Mouse (Mus musculus): ENCODE results near the gene Tspoap1. TPM values are rescaled to one million over a fixed set of nuclear protein-coding genes. Genes with fewer than 3 reads are reported as not detected.

Gene Tspoap1
- polyA plus RNA-seq, 2 experiments: 2.9 to 6.5 TPM

DNA sequence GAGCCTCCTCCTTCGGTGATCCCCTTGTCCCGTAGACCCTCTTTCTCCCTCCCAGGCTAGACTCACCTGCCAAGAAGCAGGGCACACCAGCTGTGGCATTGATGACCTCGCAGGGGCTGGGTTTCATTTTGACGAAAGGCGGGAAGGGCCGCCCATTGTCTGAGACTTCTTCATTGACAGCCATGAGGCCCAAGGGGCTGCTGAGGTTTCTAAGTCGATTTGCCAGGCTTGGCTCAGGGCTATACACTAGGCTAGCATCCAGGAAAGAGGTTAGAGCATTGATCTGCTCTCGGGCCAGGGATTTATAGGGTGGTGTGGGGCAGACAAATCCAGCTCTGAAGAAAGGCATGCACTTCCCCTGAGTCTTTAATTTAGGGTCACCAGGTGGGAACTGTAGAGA, 54.5 kb downstream of the Tspoap1 start:
- WGBS: 76% methylated on average over 8 of the region's 8 CpGs
- no peak overlapping the region for H3K4me3 ChIP-seq (replicated peaks; ENCODE audit: low read length)
- H3K4me2 ChIP-seq (replicated peaks; ENCODE audit: low read depth, low read length, severe bottlenecking): no peak overlapping the region
- no peak for ATAC-seq (ENCODE audit: low FRiP score, low read depth)
- H3K9me3 ChIP-seq (ENCODE audit: control insufficient read depth, low read length): no peaks in the 10 kb centered on the region
- no peak for TF ChIP-seq POLR2A (IDR thresholded peaks at IDR 0.05; ENCODE audit: borderline replicate concordance, extremely low read depth, insufficient read depth, insufficient read length)
- H3K9ac ChIP-seq (ENCODE audit: low read depth, low read length, severe bottlenecking): no peak overlapping the region
- peaks cover 5% of the 10 kb centered on the region; the same call in 1 of the 2 replicates for H3K27me3 ChIP-seq (ENCODE audit: control insufficient read depth, insufficient read depth, low read length)
- DNase-seq (ENCODE audit: low spot score): no peak
- peaks cover 3% of the 10 kb centered on the region; the same call in 1 of the 2 replicates for H3K4me1 ChIP-seq (ENCODE audit: control insufficient read depth, insufficient read depth, low read length)
- H3K36me3 ChIP-seq (ENCODE audit: control insufficient read depth, insufficient read depth, low read length): no peaks in the 10 kb centered on the region
- H3K27ac ChIP-seq (replicated peaks; ENCODE audit: low read depth, low read length): no peak overlapping the region

DNA sequence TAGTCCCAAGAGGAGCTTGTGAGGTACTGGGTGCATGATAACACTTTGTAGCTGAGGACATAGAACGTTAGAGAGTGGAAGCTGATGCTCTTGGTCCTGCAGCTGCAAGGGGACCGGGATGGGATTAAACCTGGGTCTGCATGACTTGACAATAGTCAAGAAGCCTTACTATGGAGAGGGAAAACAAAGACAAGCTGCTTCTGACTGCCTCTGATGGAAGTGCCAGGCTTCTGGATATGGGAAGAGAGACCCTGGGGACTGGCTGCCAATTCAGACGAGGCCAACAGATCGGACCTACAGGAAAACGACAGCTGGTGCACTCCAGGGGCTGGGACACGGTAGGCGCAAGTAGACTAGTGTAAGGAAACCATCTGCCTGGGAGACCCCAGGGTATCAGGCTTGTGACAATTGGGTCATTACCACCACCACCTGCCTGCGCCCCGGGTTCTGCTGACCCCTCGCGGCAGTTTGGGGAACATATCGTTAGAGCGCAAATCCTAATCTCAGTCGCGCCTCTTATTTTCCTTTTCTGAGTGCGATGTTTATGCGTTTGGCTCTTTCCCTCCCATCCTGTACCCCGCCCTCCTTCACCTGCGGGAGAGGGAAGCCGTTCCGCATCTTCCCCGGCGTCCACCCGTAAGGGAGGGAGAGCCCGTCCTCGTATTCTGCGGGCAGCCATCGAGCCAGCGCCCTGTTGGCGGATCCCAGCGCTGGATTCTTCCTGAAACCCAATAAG, 56.5 kb downstream of the Tspoap1 start:
- Histone ChIP-seq H3K36me3 (ENCODE audit: control insufficient read depth, insufficient read depth, low read length) (no peaks in the 10 kb centered on the region), H3K4me1 (ENCODE audit: control insufficient read depth, insufficient read depth, low read length) (peaks cover 3% of the 10 kb centered on the region; the same call in 1 of the 2 replicates), H3K4me3 (replicated peaks; ENCODE audit: low read length) (peak overlapping the region; percentile 35), H3K27me3 (ENCODE audit: control insufficient read depth, insufficient read depth, low read length) (peaks cover 5% of the 10 kb centered on the region; the same call in 1 of the 2 replicates), H3K27ac (replicated peaks; ENCODE audit: low read depth, low read length) (no peak overlapping the region), H3K4me2 (replicated peaks; ENCODE audit: low read depth, low read length, severe bottlenecking) (peak overlapping the region; percentile 72), H3K9ac (ENCODE audit: low read depth, low read length, severe bottlenecking) (peak overlapping the region; percentile 45), H3K9me3 (ENCODE audit: control insufficient read depth, low read length) (no peaks in the 10 kb centered on the region)
- DNase-seq (ENCODE audit: low spot score) (peak; percentile 24), ATAC-seq (ENCODE audit: low FRiP score, low read depth) (no peak)
- 4% methylated on average over 31 of the region's 31 CpGs for WGBS
- TF ChIP-seq POLR2A (IDR thresholded peaks at IDR 0.05; ENCODE audit: borderline replicate concordance, extremely low read depth, insufficient read depth, insufficient read length): no peak

GRCm38 (mm10) chr11:87817443-87817773, 57.1 kb downstream of the Tspoap1 start:
- no peak for TF ChIP-seq POLR2A (IDR thresholded peaks at IDR 0.05; ENCODE audit: borderline replicate concordance, extremely low read depth, insufficient read depth, insufficient read length)
- Histone ChIP-seq H3K4me3 (replicated peaks; ENCODE audit: low read length) (peak overlapping the region; percentile 35), H3K4me1 (ENCODE audit: control insufficient read depth, insufficient read depth, low read length) (peaks cover 3% of the 10 kb centered on the region; the same call in 1 of the 2 replicates), H3K4me2 (replicated peaks; ENCODE audit: low read depth, low read length, severe bottlenecking) (peak overlapping the region; percentile 72), H3K27ac (replicated peaks; ENCODE audit: low read depth, low read length) (no peak overlapping the region), H3K9ac (ENCODE audit: low read depth, low read length, severe bottlenecking) (peak overlapping the region; percentile 45), H3K9me3 (ENCODE audit: control insufficient read depth, low read length) (no peaks in the 10 kb centered on the region), H3K36me3 (ENCODE audit: control insufficient read depth, insufficient read depth, low read length) (no peaks in the 10 kb centered on the region), H3K27me3 (ENCODE audit: control insufficient read depth, insufficient read depth, low read length) (peaks cover 5% of the 10 kb centered on the region; the same call in 1 of the 2 replicates)
- 24% methylated on average over 4 of the region's 4 CpGs for WGBS
- ATAC-seq (ENCODE audit: low FRiP score, low read depth) (no peak), DNase-seq (ENCODE audit: low spot score) (no peak)

DNA sequence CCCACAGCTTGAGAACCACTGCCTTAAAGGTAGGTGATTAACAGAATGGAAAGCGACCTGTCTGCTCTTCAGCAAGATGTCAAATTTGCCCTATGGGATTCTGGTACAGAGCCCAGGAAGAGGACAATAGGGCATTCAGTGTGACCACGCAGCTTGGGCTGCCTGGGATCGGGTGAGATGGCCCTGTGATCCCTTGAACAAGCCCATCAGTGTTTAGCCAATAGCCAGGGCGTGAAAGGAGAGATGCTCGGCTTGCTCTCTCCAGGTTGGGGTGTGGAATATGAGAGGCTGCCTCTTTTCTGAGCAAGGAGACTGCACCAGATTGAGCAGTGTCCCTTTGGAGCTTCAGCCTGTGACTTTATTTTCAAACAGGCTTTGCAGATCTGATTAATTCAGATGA, 61.2 kb downstream of the Tspoap1 start:
- H3K4me2 ChIP-seq (replicated peaks; ENCODE audit: low read depth, low read length, severe bottlenecking): no peak overlapping the region
- ATAC-seq (ENCODE audit: low FRiP score, low read depth) (no peak), DNase-seq (ENCODE audit: low spot score) (no peak)
- TF ChIP-seq POLR2A (IDR thresholded peaks at IDR 0.05; ENCODE audit: borderline replicate concordance, extremely low read depth, insufficient read depth, insufficient read length): no peak
- H3K36me3 ChIP-seq (ENCODE audit: control insufficient read depth, insufficient read depth, low read length): no peaks in the 10 kb centered on the region
- no peak overlapping the region for H3K9ac ChIP-seq (ENCODE audit: low read depth, low read length, severe bottlenecking)
- H3K4me1 ChIP-seq (ENCODE audit: control insufficient read depth, insufficient read depth, low read length): peaks cover 3% of the 10 kb centered on the region; the same call in 1 of the 2 replicates
- H3K9me3 ChIP-seq (ENCODE audit: control insufficient read depth, low read length): no peaks in the 10 kb centered on the region
- no peak overlapping the region for H3K27ac ChIP-seq (replicated peaks; ENCODE audit: low read depth, low read length)
- peaks cover 3% of the 10 kb centered on the region; the same call in 1 of the 2 replicates for H3K27me3 ChIP-seq (ENCODE audit: control insufficient read depth, insufficient read depth, low read length)
- H3K4me3 ChIP-seq (replicated peaks; ENCODE audit: low read length): no peak overlapping the region
- WGBS: 67% methylated on average over 5 of the region's 5 CpGs

DNA sequence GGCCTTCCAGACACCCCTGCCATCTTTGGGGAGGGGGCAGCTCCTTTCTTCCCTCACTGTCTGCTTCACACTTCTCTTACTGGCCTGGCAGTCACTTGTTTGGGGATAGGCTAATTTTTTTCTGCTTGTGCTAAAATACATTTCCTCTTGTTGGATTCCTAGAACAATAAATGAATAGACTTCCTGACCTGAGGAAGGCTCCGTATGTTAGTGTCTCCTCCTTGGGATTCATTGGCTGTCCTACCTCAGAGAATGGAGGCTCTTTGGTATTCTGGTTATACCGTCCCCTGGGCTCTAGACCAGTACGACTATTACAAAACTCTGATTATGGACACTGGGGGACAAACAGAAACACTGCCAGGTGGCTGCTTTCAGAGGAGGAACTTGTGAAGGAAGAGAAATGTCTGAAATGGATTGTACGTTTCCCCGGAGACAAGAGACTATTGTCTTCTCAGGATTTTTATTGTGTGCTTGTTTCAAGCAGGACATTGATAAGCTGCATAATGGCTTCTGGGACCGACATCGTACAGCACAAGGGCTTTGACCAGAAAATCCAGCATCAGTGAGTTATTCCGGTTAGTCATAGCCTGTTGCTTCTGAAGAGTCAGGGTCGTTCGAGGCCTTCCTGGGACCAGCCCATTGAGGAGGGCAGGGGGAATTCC, 68.0 kb downstream of the Tspoap1 start, which contains the start of gene Lpo:
TSS of gene Lpo (minus strand) at position 51 of the 662 bp plus-strand sequence.
- no peak within 1 kb of the TSS for H3K4me2 ChIP-seq (replicated peaks; ENCODE audit: low read depth, low read length, severe bottlenecking)
- H3K27me3 ChIP-seq (ENCODE audit: control insufficient read depth, insufficient read depth, low read length): no peaks in the 10 kb centered on the region
- TF ChIP-seq POLR2A (IDR thresholded peaks at IDR 0.05; ENCODE audit: borderline replicate concordance, extremely low read depth, insufficient read depth, insufficient read length): no peak
- H3K27ac ChIP-seq (replicated peaks; ENCODE audit: low read depth, low read length): no peak within 1 kb of the TSS
- no peak for ATAC-seq (ENCODE audit: low FRiP score, low read depth)
- no peak for DNase-seq (ENCODE audit: low spot score)
- no peaks in the 10 kb centered on the region for H3K9me3 ChIP-seq (ENCODE audit: control insufficient read depth, low read length)
- WGBS: 71% methylated on average over 10 of the region's 10 CpGs
- no peaks in the 10 kb centered on the region for H3K36me3 ChIP-seq (ENCODE audit: control insufficient read depth, insufficient read depth, low read length)
- no peak within 1 kb of the TSS for H3K4me3 ChIP-seq (replicated peaks; ENCODE audit: low read length)
- H3K9ac ChIP-seq (ENCODE audit: low read depth, low read length, severe bottlenecking): no peak within 1 kb of the TSS
- no peaks in the 10 kb centered on the region for H3K4me1 ChIP-seq (ENCODE audit: control insufficient read depth, insufficient read depth, low read length)

MicroRNAs within 50 kb of the gene (microRNA counts, 519-probe panel; counts per million panel counts)
- microRNA mmu-miR-142-3p (3,588 counts per million, percentile 73 among the panel's probes with 10 or more counts), microRNA mmu-miR-142-5p (3,559 counts per million, percentile 71 among the panel's probes with 10 or more counts)

Small RNAs within 50 kb of the gene (microRNA-seq; reads per million reads assigned to microRNA genes)
- gene Mir142 (not detected), gene Mir142b (not detected)

Other genes with a start within 250 kb of the Tspoap1 start
- gene Gm11492, start 193.9 kb upstream of the Tspoap1 start, polyA plus RNA-seq (2012; rRNA removed): not detected in 2 replicates
- not detected in 2 replicates for gene Gm11492, start 193.9 kb upstream of the Tspoap1 start, polyA plus RNA-seq (2014; fragmentation: Nextera tagmentation; extraction: Ambion mirVana)
- 20.4 and 25.8 TPM in 2 replicates for gene Sept4, start 191.6 kb upstream of the Tspoap1 start, polyA plus RNA-seq (2012; rRNA removed)
- 20.5 and 25.7 TPM in 2 replicates for gene Sept4, start 191.6 kb upstream of the Tspoap1 start, polyA plus RNA-seq (2014; fragmentation: Nextera tagmentation; extraction: Ambion mirVana)
- gene Mtmr4, start 168.4 kb upstream of the Tspoap1 start, polyA plus RNA-seq (2012; rRNA removed): 33.2 and 37.8 TPM in 2 replicates
- gene Mtmr4, start 168.4 kb upstream of the Tspoap1 start, polyA plus RNA-seq (2014; fragmentation: Nextera tagmentation; extraction: Ambion mirVana): 29.0 and 29.5 TPM in 2 replicates
- gene Hsf5, start 143.4 kb upstream of the Tspoap1 start, polyA plus RNA-seq (2012; rRNA removed): 0.15 and 0.26 TPM in 2 replicates
- 0.21 and 0.25 TPM in 2 replicates for gene Hsf5, start 143.4 kb upstream of the Tspoap1 start, polyA plus RNA-seq (2014; fragmentation: Nextera tagmentation; extraction: Ambion mirVana)
- gene Rnf43, start 97.8 kb upstream of the Tspoap1 start, polyA plus RNA-seq (2012; rRNA removed): 4.7 and 4.9 TPM in 2 replicates
- gene Rnf43, start 97.8 kb upstream of the Tspoap1 start, polyA plus RNA-seq (2014; fragmentation: Nextera tagmentation; extraction: Ambion mirVana): 6.5 and 9.5 TPM in 2 replicates
- gene Supt4a, start 23.0 kb upstream of the Tspoap1 start, polyA plus RNA-seq (2012; rRNA removed): 106 and 121 TPM in 2 replicates
- 167 and 181 TPM in 2 replicates for gene Supt4a, start 23.0 kb upstream of the Tspoap1 start, polyA plus RNA-seq (2014; fragmentation: Nextera tagmentation; extraction: Ambion mirVana)
- 1.1 and 3.3 TPM in 2 replicates for gene Mpo, start 33.0 kb downstream of the Tspoap1 start, polyA plus RNA-seq (2012; rRNA removed)
- gene Mpo, start 33.0 kb downstream of the Tspoap1 start, polyA plus RNA-seq (2014; fragmentation: Nextera tagmentation; extraction: Ambion mirVana): 1.7 TPM in 2 replicates
- 0.04 and 0.06 TPM in 2 replicates for gene Lpo, start 67.7 kb downstream of the Tspoap1 start, polyA plus RNA-seq (2012; rRNA removed)
- gene Lpo, start 67.7 kb downstream of the Tspoap1 start, polyA plus RNA-seq (2014; fragmentation: Nextera tagmentation; extraction: Ambion mirVana): 0.07 TPM in 1 of 2 replicates, not detected in the other
- 31.0 and 37.3 TPM in 2 replicates for gene Mks1, start 92.7 kb downstream of the Tspoap1 start, polyA plus RNA-seq (2012; rRNA removed)
- gene Mks1, start 92.7 kb downstream of the Tspoap1 start, polyA plus RNA-seq (2014; fragmentation: Nextera tagmentation; extraction: Ambion mirVana): 12.8 and 14.3 TPM in 2 replicates
- gene Epx, start 115.0 kb downstream of the Tspoap1 start, polyA plus RNA-seq (2012; rRNA removed): 0.80 and 1.2 TPM in 2 replicates
- gene Epx, start 115.0 kb downstream of the Tspoap1 start, polyA plus RNA-seq (2014; fragmentation: Nextera tagmentation; extraction: Ambion mirVana): 0.40 and 1.2 TPM in 2 replicates
- not detected in 2 replicates for gene Olfr462, start 131.7 kb downstream of the Tspoap1 start, polyA plus RNA-seq (2012; rRNA removed)
- not detected in 2 replicates for gene Olfr462, start 131.7 kb downstream of the Tspoap1 start, polyA plus RNA-seq (2014; fragmentation: Nextera tagmentation; extraction: Ambion mirVana)
- not detected in 2 replicates for gene Olfr463, start 136.8 kb downstream of the Tspoap1 start, polyA plus RNA-seq (2012; rRNA removed)
- not detected in 2 replicates for gene Olfr463, start 136.8 kb downstream of the Tspoap1 start, polyA plus RNA-seq (2014; fragmentation: Nextera tagmentation; extraction: Ambion mirVana)
- gene Olfr464, start 160.4 kb downstream of the Tspoap1 start, polyA plus RNA-seq (2012; rRNA removed): not detected in 2 replicates
- not detected in 2 replicates for gene Olfr464, start 160.4 kb downstream of the Tspoap1 start, polyA plus RNA-seq (2014; fragmentation: Nextera tagmentation; extraction: Ambion mirVana)
- gene Dynll2, start 227.0 kb downstream of the Tspoap1 start, polyA plus RNA-seq (2012; rRNA removed): 71.7 and 84.3 TPM in 2 replicates
- gene Dynll2, start 227.0 kb downstream of the Tspoap1 start, polyA plus RNA-seq (2014; fragmentation: Nextera tagmentation; extraction: Ambion mirVana): 12.8 and 13.7 TPM in 2 replicates

Data from limb, embryonic 14.5 days (tissue).